Mouse (Mus musculus): Measurements from ENCODE around the gene Tnc. TPM values are rescaled to one million over a fixed set of nuclear protein-coding genes. Genes with fewer than 3 reads are reported as not detected.
"Not testable (repeated sequence)": the region's sequence is repeated elsewhere in the genome, so short reads cannot be mapped to it uniquely, and the experiment has no call there.

The Tnc gene
- polyA plus RNA-seq, 1 experiment: 20.1 TPM

DNA sequence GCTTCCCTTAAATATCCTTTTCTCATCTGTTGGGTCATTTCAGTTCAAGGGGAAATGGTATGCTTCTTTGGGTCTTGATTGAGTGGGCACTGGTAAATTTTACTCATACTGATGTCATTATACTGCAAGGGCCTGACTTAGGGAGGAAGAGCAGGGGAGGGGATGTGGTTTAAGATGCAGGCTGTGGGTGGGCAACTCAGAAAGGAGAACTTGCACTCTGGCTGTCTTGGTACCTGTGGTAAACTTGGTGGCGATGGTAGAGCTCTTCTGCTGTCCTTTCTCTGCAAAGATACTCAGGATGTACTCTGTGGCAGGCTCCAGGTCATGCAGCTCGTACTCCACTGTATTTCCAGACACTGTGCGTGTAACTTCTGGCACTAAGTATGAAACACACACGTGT lies 75.9 kb downstream of the Tnc start:
- TF ChIP-seq CTCF (IDR thresholded peaks at IDR 0.05; ENCODE audit: extremely low read depth, insufficient read length, insufficient replicate concordance, low read depth, low read length) (no peak), POLR2A (IDR thresholded peaks at IDR 0.05; ENCODE audit: low read depth, low read length) (no peak)
- WGBS: 73% methylated on average over 4 of the region's 4 CpGs
- no peaks in the 10 kb centered on the region for H3K27me3 ChIP-seq (ENCODE audit: control insufficient read depth, insufficient read depth, low read length)
- no peak overlapping the region for H3K4me3 ChIP-seq (ENCODE audit: low read depth, low read length)
- no peaks in the 10 kb centered on the region for H3K4me1 ChIP-seq (ENCODE audit: control insufficient read depth, insufficient read depth, insufficient read length, low read length)
- H3K27ac ChIP-seq (ENCODE audit: insufficient read depth, low read depth, low read length): no peak overlapping the region
- peaks cover 2% of the 10 kb centered on the region; the same call in 1 of the 2 replicates for H3K36me3 ChIP-seq (ENCODE audit: control insufficient read depth, insufficient read depth, low read length)

DNA sequence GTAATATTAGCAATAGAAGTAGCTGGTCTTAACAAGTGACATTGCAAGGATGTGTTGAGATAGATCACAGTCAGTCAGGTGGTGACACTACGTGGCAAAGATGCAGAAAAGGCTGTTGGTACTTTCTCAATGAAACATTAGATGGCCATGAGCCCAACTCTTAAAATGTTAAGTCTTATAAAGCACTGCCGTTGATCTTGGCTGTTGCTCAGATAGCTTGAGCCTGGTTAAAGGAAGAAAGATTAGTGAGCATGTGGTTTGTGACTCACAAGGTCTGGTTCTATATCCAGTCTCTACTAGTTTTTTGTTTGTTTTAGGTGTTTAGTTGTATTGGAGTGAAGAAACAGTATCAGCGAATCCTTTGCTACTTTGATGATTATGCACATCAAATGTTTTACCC lies 76.9 kb downstream of the Tnc start:
- no peak overlapping the region for H3K4me3 ChIP-seq (ENCODE audit: low read depth, low read length)
- no peaks in the 10 kb centered on the region for H3K4me1 ChIP-seq (ENCODE audit: control insufficient read depth, insufficient read depth, insufficient read length, low read length)
- TF ChIP-seq CTCF (IDR thresholded peaks at IDR 0.05; ENCODE audit: extremely low read depth, insufficient read length, insufficient replicate concordance, low read depth, low read length): no peak
- TF ChIP-seq POLR2A (IDR thresholded peaks at IDR 0.05; ENCODE audit: low read depth, low read length): no peak
- H3K36me3 ChIP-seq (ENCODE audit: control insufficient read depth, insufficient read depth, low read length): peaks cover 2% of the 10 kb centered on the region; the same call in 1 of the 2 replicates
- WGBS: 75% methylated on average over 3 of the region's 3 CpGs
- no peak overlapping the region for H3K27ac ChIP-seq (ENCODE audit: insufficient read depth, low read depth, low read length)
- H3K27me3 ChIP-seq (ENCODE audit: control insufficient read depth, insufficient read depth, low read length): no peaks in the 10 kb centered on the region

DNA sequence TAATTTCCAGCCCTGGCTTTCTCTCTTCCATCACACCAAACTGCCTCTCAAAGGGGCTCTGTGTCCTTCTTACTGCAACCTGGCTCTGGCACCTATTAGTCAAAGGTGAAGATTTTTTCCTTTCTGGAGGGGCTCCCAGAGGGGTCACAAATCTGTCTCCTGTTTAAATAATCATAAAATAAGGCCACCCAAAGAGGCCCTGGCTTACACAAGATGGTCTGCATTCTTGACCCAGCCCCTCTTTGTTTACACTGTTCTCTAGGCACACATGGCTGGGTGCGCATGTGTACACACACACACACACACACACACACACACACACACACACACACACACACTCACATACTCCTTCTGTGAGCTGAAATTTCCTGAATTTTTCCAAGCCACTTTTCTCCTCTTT lies 83.4 kb downstream of the Tnc start:
- TF ChIP-seq POLR2A (IDR thresholded peaks at IDR 0.05; ENCODE audit: low read depth, low read length) (no peak), CTCF (IDR thresholded peaks at IDR 0.05; ENCODE audit: extremely low read depth, insufficient read length, insufficient replicate concordance, low read depth, low read length) (no peak)
- no peak overlapping the region for H3K4me3 ChIP-seq (ENCODE audit: low read depth, low read length)
- WGBS: 17% methylated on average over 1 of the region's 1 CpGs
- H3K4me1 ChIP-seq (ENCODE audit: control insufficient read depth, insufficient read depth, insufficient read length, low read length): no peaks in the 10 kb centered on the region
- H3K27ac ChIP-seq (ENCODE audit: insufficient read depth, low read depth, low read length): no peak overlapping the region
- H3K27me3 ChIP-seq (ENCODE audit: control insufficient read depth, insufficient read depth, low read length): no peaks in the 10 kb centered on the region
- peaks cover 4% of the 10 kb centered on the region; the same call in 1 of the 2 replicates for H3K36me3 ChIP-seq (ENCODE audit: control insufficient read depth, insufficient read depth, low read length)

DNA sequence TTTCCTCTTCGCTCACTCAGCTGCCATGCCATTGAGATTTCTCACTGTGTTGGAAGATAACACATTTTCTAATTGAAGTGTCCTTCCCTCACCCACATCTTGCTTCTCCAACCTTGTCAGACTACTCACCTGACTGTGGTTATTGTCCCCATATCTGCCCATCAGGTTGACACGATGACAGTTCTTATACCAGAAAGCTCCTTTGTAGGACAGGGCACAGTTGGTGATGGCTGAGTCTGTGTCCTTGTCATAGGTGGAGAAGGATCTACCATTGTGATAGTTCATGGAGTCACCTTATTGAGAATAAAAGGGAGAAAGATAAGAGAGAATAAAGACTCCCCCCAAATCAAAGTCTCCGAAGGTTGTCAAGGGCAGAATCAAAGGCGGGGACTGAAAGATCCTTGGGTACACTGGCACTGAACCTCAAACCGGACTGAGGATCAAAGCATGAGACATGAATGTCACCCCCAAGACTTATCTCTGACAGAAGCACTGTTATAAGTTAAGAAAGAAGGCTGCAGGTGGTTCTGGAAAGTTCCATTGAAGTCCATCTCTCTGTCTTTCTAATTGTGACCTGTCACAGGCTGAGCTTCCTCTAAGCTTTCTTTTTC lies 84.9 kb downstream of the Tnc start:
- Histone ChIP-seq H3K36me3 (ENCODE audit: control insufficient read depth, insufficient read depth, low read length) (peaks cover 2% of the 10 kb centered on the region; the same call in 1 of the 2 replicates), H3K27ac (ENCODE audit: insufficient read depth, low read depth, low read length) (no peak overlapping the region), H3K4me1 (ENCODE audit: control insufficient read depth, insufficient read depth, insufficient read length, low read length) (no peaks in the 10 kb centered on the region), H3K4me3 (ENCODE audit: low read depth, low read length) (no peak overlapping the region), H3K27me3 (ENCODE audit: control insufficient read depth, insufficient read depth, low read length) (no peaks in the 10 kb centered on the region)
- TF ChIP-seq CTCF (IDR thresholded peaks at IDR 0.05; ENCODE audit: extremely low read depth, insufficient read length, insufficient replicate concordance, low read depth, low read length): no peak
- TF ChIP-seq POLR2A (IDR thresholded peaks at IDR 0.05; ENCODE audit: low read depth, low read length): no peak
- WGBS: 76% methylated on average over 5 of the region's 5 CpGs

DNA sequence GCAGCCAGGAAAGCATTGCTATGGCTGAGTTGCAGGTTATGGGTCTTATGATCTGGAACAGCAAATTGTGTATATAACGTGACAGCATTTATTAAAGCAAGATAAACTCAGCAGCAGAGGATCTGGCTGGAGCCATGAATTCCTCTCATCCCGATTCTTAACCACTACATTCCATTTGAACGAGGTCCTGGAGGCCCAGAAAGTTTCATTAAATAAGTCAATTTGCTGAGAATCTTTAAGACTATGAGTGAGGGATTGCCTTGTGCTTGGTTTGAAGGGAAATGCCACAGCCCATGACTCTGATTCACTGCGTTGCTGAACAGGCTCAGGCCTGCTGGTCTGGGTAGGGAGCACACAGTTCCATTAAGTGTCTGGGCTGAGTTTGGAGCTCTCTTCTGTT lies 88.2 kb downstream of the Tnc start:
- TF ChIP-seq POLR2A (IDR thresholded peaks at IDR 0.05; ENCODE audit: low read depth, low read length): no peak
- Histone ChIP-seq H3K27me3 (ENCODE audit: control insufficient read depth, insufficient read depth, low read length) (no peaks in the 10 kb centered on the region), H3K4me3 (ENCODE audit: low read depth, low read length) (no peak overlapping the region), H3K27ac (ENCODE audit: insufficient read depth, low read depth, low read length) (peak overlapping the region; percentile 67), H3K36me3 (ENCODE audit: control insufficient read depth, insufficient read depth, low read length) (no peaks in the 10 kb centered on the region), H3K4me1 (ENCODE audit: control insufficient read depth, insufficient read depth, insufficient read length, low read length) (no peaks in the 10 kb centered on the region)
- WGBS: 71% methylated on average over 4 of the region's 4 CpGs

DNA sequence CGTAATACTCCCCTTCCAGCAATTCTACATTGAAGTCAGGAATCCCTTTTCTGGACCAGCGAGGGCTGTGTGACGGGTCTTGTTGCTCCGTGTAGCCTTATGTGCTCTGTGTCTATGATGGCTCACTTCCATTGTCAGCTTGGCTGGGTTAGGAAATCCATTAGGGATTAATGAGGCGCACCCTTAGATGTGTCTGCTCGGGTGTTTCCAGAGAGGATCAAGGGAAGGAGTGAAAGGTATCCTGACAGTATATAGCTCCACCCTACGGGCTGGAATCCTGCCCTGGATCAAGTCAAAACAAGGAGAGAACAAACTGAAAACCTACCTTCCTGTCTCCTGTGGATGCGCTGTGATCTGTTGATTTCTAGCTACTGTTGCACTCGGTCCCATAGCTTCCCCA lies 96.8 kb downstream of the Tnc start:
- TF ChIP-seq POLR2A (IDR thresholded peaks at IDR 0.05; ENCODE audit: low read depth, low read length) (no peak), CTCF (IDR thresholded peaks at IDR 0.05; ENCODE audit: extremely low read depth, insufficient read length, insufficient replicate concordance, low read depth, low read length) (no peak)
- 85% methylated on average over 9 of the region's 9 CpGs for WGBS
- no peaks in the 10 kb centered on the region for H3K36me3 ChIP-seq (ENCODE audit: control insufficient read depth, insufficient read depth, low read length)
- H3K27me3 ChIP-seq (ENCODE audit: control insufficient read depth, insufficient read depth, low read length): no peaks in the 10 kb centered on the region
- no peak overlapping the region for H3K4me3 ChIP-seq (ENCODE audit: low read depth, low read length)
- H3K27ac ChIP-seq (ENCODE audit: insufficient read depth, low read depth, low read length): no peak overlapping the region
- no peaks in the 10 kb centered on the region for H3K4me1 ChIP-seq (ENCODE audit: control insufficient read depth, insufficient read depth, insufficient read length, low read length)

DNA sequence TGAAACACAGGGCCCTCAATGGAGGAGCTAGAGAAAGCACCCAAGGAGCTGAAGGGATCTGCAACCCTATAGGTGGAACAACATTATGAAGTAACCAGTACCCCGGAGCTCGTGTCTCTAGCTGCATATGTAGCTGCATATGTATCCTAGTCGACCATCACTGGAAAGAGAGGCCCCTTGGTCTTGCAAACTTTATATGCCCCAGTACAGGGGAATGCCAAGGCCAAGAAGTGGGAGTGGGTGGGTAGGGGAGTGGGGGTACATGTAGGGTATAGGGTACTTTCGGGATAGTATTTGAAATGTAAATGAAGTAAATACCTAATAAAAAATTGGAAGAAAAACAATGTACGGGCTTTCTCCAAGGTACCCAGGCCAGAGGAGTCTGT lies 98.1 kb downstream of the Tnc start:
- not testable (repeated sequence) for H3K4me3 ChIP-seq (ENCODE audit: low read depth, low read length); H3K4me1 ChIP-seq (ENCODE audit: control insufficient read depth, insufficient read depth, insufficient read length, low read length); H3K27ac ChIP-seq (ENCODE audit: insufficient read depth, low read depth, low read length); H3K36me3 ChIP-seq (ENCODE audit: control insufficient read depth, insufficient read depth, low read length); H3K27me3 ChIP-seq (ENCODE audit: control insufficient read depth, insufficient read depth, low read length)
- 81% methylated on average over 5 of the region's 5 CpGs for WGBS
